Mouse (Mus musculus) stomach, postnatal 0 days (tissue): Measurements from ENCODE around the gene Castor1. TPM values are rescaled to one million over a fixed set of nuclear protein-coding genes. Genes with fewer than 3 reads are reported as not detected.
A peak's percentile ranks its signal among the peaks of the same experiment; 100 is the strongest.

ENCODE experiments used
- ATAC-seq: fragments of 200-750 bp; cut with Nextera tagmentation; 2 replicates; pipeline ENCODE4 v1.8.0; 2017; ENCODE audit not compliant: low FRiP score, low TSS enrichment
- DNase-seq: peaks from one replicate; pipeline ENCODE4 v3.0.0-alpha.2; 2016; ENCODE audit warnings: low spot score
- H3K27ac ChIP-seq: fragments of 300-500 bp; sonication (generic); replicated peaks from 2 replicates; pipeline ENCODE4 v1.5.1; 2014; ENCODE audit warnings: mild to moderate bottlenecking, control low read depth
- H3K27me3 ChIP-seq: fragments of 300-500 bp; sonication (generic); 2 replicates; pipeline ENCODE4 v1.6.1; 2014; ENCODE audit warnings: low read length; ENCODE audit not compliant: control insufficient read depth, insufficient read depth
- H3K36me3 ChIP-seq: fragments of 300-500 bp; sonication (generic); 2 replicates; pipeline ENCODE4 v1.6.1; 2014; ENCODE audit warnings: low read length, mixed read lengths; ENCODE audit not compliant: control insufficient read depth, insufficient read depth
- H3K4me1 ChIP-seq: fragments of 300-500 bp; sonication (generic); replicated peaks from 2 replicates; pipeline ENCODE4 v1.6.1; 2014; ENCODE audit warnings: antibody characterized with exemption; ENCODE audit not compliant: control insufficient read depth, insufficient read depth
- H3K4me2 ChIP-seq: fragments of 300-500 bp; sonication (generic); replicated peaks from 2 replicates; pipeline ENCODE4 v1.6.1; 2014; ENCODE audit warnings: low read depth, mild to moderate bottlenecking, control low read depth, moderate library complexity
- H3K4me3 ChIP-seq: fragments of 300-500 bp; sonication (generic); 2 replicates; pipeline ENCODE4 v1.5.1; 2014; ENCODE audit warnings: low read depth, low read length, control low read depth
- H3K9ac ChIP-seq: fragments of 300-500 bp; sonication (generic); 2 replicates; pipeline ENCODE4 v1.6.1; 2014; ENCODE audit warnings: mild to moderate bottlenecking, low read length, control low read depth, mixed read lengths
- H3K9me3 ChIP-seq: fragments of 300-500 bp; sonication (generic); 2 replicates; pipeline ENCODE4 v1.6.1; 2016; ENCODE audit warnings: low read length; ENCODE audit not compliant: control insufficient read depth
- CTCF ChIP-seq: IDR thresholded peaks from 2 replicates; pipeline ENCODE4 v1.5.1; 2016; ENCODE audit warnings: antibody characterized with exemption, low read depth, mild to moderate bottlenecking, moderate library complexity
- EP300 ChIP-seq: optimal IDR thresholded peaks from 2 replicates; pipeline ENCODE3; 2016; ENCODE audit warnings: antibody characterized with exemption
- WGBS: fragments of 180-500 bp; shearing (Covaris S2); extraction: QIAGEN DNeasy Blood & Tissue Kit; methylation state at CpG from one replicate; pipeline ENCODE4 v1.1.7; 2014; 5-methylcytosine and 5-hydroxymethylcytosine counted together
- polyA plus RNA-seq: library from polyadenylated mRNA; unstranded; fragments of >200 nt; fragmentation: Nextera tagmentation; extraction: Ambion mirVana; gene quantifications from 2 replicates; pipeline ENCODE4 v1.2.1, GENCODE M21; 2015

Gene Castor1
- polyA plus RNA-seq, 1 experiment from 2014 or later: 9.6 TPM

DNA sequence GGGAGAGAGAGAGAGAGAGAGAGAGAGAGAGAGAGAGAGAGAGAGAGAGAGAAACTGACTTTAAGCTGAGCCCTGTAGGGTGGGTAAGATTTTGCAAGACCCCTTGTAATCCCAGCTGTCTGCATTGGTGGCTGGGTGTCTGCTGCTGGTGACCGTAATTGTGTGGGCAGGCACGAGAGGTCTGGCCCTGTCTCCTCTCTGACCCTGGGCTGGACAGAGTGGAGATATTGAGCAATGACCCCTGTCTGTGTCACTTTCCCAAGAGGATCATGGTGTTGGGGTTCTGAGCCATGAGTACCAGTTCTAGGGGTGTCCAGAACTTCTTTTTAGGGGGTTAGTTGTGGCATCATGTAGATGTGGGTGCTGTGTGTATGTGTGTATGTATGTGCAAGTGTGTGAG is 6.2 kb downstream of the Castor1 start:
- Histone ChIP-seq H3K4me1 (no peaks in the 10 kb centered on the region), H3K27me3 (no peaks in the 10 kb centered on the region), H3K9me3 (no peaks in the 10 kb centered on the region), H3K4me3 (no peak overlapping the region), H3K9ac (no peak overlapping the region), H3K27ac (no peak overlapping the region), H3K4me2 (no peak overlapping the region), H3K36me3 (no peaks in the 10 kb centered on the region)
- TF ChIP-seq EP300: no peak
- TF ChIP-seq CTCF: no peak
- 47% methylated on average over 2 of the region's 2 CpGs for WGBS
- ATAC-seq (no peak), DNase-seq (no peak)

- Histone ChIP-seq H3K9me3 (no peaks in the 10 kb centered on the region), H3K4me2 (no peak overlapping the region), H3K9ac (no peak overlapping the region), H3K27ac (no peak overlapping the region), H3K4me1 (no peaks in the 10 kb centered on the region), H3K27me3 (no peaks in the 10 kb centered on the region), H3K36me3 (no peaks in the 10 kb centered on the region), H3K4me3 (no peak overlapping the region)
- TF ChIP-seq CTCF: no peak
- TF ChIP-seq EP300: no peak
- ATAC-seq: no peak
- no peak for DNase-seq
- WGBS: 78% methylated on average over 5 of the region's 5 CpGs
These were observed 8.7 kb downstream of the Castor1 start for GRCm38 (mm10) chr11:4226569-4227325.

DNA sequence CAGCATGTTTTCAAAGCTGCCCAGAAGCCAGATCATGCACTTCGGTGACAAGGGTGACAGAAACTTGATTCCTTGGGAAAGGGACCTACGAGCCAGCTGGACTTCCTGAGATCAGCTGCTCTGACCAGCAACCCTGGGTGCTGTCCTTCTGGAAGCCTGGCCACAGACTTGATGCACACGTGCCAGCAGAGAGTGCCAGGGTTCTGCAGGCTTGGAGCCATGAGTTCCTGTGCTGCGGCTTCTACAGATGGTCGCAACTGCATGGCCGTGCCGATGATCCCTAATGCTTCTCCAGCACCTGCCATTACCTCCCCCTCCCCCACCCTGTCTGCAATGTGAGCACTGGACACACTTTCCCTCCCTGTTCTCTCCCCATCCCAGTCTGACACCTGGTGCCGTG is 10.4 kb downstream of the Castor1 start:
- no peak for DNase-seq
- no peak for ATAC-seq
- 31% methylated on average over 8 of the region's 8 CpGs for WGBS
- H3K9me3 ChIP-seq: no peaks in the 10 kb centered on the region
- H3K27me3 ChIP-seq: no peaks in the 10 kb centered on the region
- H3K27ac ChIP-seq: no peak overlapping the region
- TF ChIP-seq CTCF (no peak), EP300 (no peak)
- H3K9ac ChIP-seq: no peak overlapping the region
- H3K36me3 ChIP-seq: no peaks in the 10 kb centered on the region
- no peaks in the 10 kb centered on the region for H3K4me1 ChIP-seq
- H3K4me2 ChIP-seq: no peak overlapping the region
- no peak overlapping the region for H3K4me3 ChIP-seq

GRCm38 (mm10) chr11:4229841-4230240 is 11.8 kb downstream of the Castor1 start:
- no peaks in the 10 kb centered on the region for H3K4me1 ChIP-seq
- H3K27me3 ChIP-seq: no peaks in the 10 kb centered on the region
- no peaks in the 10 kb centered on the region for H3K36me3 ChIP-seq
- H3K9ac ChIP-seq: no peak overlapping the region
- H3K9me3 ChIP-seq: no peaks in the 10 kb centered on the region
- no peak overlapping the region for H3K4me2 ChIP-seq
- no peak overlapping the region for H3K27ac ChIP-seq
- ATAC-seq: no peak
- no peak overlapping the region for H3K4me3 ChIP-seq
- WGBS: 67% methylated on average over 4 of the region's 4 CpGs
- no peak for DNase-seq
- no peak for TF ChIP-seq EP300
- TF ChIP-seq CTCF: no peak

DNA sequence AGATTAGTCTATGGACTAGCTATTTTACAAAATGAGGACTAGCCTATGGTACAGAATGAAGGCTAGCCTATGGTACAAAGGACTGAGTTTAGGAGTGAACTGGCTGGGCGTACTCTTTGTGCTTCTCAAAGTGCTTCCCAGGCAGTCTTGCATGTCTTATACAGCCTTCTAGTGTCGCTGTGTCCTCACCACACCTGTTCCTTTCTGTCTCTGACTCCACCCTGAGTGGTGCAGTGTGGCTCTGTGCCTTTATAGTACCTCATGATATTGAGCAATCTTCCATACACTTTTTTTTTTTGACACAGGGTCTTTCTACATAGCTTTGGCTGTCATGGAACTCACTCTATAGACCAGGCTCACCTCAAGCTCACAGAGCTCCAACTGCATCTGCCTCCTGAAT is 13.4 kb downstream of the Castor1 start:
- no peak overlapping the region for H3K27ac ChIP-seq
- no peak overlapping the region for H3K4me2 ChIP-seq
- no peak overlapping the region for H3K4me3 ChIP-seq
- no peaks in the 10 kb centered on the region for H3K36me3 ChIP-seq
- TF ChIP-seq CTCF (no peak), EP300 (no peak)
- 73% methylated on average over 2 of the region's 2 CpGs for WGBS
- DNase-seq (no peak), ATAC-seq (no peak)
- H3K9ac ChIP-seq: no peak overlapping the region
- H3K4me1 ChIP-seq: no peaks in the 10 kb centered on the region
- no peaks in the 10 kb centered on the region for H3K27me3 ChIP-seq
- no peaks in the 10 kb centered on the region for H3K9me3 ChIP-seq

- Histone ChIP-seq H3K4me2 (no peak overlapping the region), H3K4me1 (no peaks in the 10 kb centered on the region), H3K27me3 (no peaks in the 10 kb centered on the region), H3K4me3 (no peak overlapping the region), H3K9me3 (no peaks in the 10 kb centered on the region), H3K36me3 (no peaks in the 10 kb centered on the region), H3K9ac (no peak overlapping the region), H3K27ac (no peak overlapping the region)
- ATAC-seq (peak; percentile 6; the same call in 1 of the 2 replicates), DNase-seq (no peak)
- TF ChIP-seq EP300: no peak
- TF ChIP-seq CTCF: no peak
- WGBS: 54% methylated on average over 12 of the region's 12 CpGs
These were observed 14.6 kb downstream of the Castor1 start for GRCm38 (mm10) chr11:4232644-4233043.
